Mouse (Mus musculus): ENCODE results near the gene Hhipl1.

The Hhipl1 gene

DNA sequence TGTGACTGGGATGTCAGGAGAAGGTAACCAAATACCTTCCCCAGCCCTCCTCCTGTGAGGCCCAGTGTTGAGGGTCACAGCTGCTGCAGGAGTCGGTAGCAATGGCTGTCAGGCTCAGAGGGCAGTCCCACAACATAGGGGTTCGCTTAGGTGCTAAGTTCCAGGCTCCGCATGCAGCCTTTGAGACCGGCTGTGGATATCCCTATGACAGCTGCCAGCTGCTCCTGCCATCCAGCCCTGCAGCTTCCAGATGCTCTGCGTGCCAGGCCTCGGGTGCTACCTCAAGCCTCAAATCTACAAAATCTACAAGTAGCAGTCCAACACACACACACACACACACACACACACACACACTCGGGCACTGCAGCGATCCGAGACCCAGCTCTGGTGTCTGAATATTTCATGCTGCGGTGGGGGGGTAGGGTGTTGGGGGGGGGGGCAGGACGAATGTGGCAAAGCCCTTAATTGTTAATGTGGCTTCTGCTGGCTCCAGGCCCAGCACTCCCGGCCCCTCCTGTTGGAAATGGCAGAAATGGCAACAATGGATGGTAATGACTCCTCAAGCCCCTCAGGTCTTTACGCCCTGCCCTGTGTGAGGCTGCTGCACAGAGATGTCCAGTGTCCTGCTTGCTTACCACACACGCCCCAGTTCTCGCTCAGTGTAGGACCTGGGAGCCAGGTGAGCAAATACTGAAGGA lies 27.7 kb upstream of the Hhipl1 start:
- no peak for DNase-seq

DNA sequence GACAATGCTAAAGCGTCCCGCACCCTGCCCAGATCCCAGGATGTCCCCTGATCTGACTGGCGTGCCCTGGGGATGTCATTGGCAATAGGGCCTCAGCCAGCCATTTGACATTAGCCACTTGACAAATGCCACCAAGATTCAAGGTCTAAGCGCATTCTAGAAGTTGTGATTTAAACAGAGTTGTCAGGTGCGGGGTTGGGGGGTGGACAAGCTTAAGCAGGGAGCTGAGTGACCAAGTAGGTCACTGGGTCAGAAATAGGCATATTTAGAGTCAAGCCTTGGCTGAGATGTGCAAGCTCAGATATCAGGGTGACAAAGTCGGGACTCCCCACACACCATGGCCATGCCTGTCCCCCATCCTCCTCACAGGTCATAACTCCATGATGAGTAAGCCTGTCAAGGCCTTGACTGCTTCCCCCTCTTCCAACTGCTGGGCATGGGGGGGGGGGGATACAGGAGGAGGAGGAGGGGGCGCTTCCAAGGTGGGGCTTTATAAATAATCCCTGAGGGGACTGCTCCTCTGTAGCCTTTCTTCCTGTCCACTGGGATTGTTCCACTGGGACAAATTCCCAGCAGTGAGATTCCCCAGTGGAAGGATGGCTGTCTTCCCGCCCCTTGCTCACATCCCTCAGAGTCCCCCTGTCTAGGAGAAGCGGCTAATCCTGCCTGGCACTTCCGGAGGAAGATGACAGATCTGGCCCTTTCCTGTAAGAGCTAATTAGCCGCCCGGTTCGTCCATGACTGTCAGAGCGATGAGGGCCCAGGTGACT lies 21.4 kb upstream of the Hhipl1 start:
- no peak for DNase-seq

DNA sequence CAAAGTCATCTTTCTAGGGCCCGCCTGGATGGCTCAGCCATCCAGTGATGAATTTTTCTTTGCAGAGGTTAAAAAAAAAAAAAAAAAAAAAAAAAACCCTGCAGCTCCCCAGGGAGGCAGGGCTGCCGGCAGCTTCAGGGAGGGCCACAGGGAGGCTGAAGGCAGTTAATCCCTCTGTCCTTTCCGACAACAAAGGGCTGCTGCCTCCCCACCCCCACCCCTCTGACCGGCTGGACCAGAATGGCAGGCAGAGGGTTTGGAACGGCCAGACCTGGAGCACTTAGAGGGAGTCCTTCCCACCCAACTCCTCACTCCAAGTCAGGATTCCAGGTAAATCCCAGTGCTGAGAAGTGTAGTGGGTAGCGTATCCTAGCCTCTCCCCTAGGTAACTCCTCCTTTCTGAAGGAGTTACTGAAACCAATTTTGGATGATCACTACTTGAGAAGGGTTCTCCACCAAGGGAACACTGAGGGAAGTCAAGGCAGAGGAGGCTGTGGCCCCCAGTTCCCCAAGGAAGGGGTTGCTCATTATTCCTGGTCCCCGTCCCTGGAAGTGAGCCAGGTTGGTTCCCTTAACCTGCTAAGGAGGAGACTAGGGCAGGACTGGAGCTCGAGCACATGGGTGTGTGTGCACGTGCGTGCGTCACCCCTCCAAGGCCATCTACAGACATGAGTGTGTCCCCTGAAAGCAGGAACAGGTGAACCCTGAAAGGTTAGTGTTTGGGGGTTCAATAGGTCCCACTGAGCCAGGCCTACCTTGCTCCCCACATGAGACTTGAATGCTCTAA lies 20.7 kb upstream of the Hhipl1 start:
- no peak for DNase-seq

DNA sequence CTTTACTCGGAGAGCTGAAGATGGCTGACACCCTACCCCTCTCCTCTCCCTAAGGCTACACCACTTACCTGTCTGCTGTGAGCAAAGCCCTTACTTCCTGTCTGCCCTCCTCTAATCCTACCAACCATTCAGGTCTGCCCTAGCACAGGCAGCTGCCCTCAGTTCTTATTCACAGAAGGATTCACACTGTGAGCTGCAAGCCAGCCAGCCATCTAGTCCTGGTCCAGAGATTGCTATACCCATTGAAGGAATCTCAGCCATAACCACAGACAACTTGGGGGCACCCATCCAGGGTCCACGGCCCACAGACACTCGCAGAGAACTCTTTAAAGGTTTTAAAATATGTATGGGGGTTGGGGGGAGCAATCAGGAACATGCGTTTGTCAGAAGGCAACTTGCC lies 19.7 kb upstream of the Hhipl1 start:
- no peak for DNase-seq

DNA sequence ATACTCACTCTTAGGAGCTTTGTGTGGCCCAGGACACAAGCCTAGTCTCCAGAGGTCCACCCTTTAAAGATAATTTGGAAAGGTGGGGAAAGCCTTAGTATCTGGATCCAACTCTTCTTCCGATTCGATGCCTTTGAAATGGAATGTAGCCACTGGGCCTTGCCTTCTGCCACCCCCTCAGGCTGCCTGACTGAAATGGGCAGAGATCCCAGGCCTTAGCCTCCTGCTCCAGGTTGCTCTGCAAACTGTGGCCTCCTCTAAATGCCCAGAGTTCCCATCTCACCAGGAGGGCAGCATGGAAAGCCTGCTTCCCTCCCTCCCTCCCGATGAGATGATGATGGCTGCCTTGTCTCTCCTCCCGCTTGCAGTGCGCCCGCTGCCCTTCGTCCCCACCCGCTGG lies 19.1 kb upstream of the Hhipl1 start:
- no peak for DNase-seq

DNA sequence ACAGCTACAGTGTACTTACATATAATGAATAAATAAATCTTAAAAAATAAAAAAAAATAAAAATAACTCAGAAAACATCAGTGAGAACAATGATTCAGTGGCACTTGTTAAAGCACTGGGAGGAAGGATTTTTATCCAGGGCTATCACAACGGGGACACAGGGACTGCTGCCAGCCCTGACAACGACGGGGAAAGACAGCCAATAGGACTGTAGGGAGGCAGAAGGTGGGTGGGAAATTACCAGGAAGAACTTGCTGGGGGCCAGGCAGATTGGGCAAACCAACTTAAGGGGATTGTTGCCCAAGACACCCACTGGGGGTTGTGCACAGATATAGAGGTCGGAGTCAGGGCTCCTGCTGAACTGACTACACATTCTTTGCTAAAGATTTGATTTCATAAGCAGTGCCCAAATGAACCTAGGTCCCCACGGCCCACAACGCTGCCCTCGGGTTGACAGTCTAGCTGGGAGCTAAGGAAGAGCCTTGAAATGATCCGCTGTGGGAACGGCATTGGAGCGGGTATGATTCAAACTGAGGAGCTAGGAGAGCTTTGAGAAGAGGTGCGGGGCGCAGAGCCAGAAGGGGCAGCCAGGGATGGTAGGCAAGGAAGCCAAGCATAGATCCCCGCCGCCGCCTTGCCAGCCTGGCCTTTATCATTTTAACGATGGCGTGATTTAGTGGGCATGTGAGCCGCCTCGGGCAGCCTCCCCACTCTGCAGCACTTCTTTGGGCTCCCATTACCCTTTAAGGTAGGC lies 17.8 kb upstream of the Hhipl1 start:
- DNase-seq = no peak

DNA sequence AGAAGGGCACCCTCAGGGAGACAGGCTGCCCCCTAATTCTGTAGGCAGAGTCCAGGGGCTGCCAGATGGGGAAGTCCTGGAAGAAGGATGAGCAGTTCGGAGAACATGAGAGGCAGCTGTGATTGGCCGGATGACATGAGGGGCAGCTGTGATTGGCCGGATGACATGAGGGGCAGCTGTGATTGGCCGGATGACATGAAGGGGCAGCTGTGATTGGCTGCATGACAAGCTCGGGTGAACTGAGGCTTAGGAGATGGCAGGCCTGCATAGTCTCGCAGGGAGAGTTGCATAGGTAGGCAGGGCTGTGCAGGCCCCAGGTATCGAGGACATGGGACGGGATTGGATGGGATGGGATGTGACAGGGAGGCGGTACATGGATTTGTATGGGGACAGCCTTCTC lies 13.7 kb upstream of the Hhipl1 start:
- peak; percentile 96 for DNase-seq

DNA sequence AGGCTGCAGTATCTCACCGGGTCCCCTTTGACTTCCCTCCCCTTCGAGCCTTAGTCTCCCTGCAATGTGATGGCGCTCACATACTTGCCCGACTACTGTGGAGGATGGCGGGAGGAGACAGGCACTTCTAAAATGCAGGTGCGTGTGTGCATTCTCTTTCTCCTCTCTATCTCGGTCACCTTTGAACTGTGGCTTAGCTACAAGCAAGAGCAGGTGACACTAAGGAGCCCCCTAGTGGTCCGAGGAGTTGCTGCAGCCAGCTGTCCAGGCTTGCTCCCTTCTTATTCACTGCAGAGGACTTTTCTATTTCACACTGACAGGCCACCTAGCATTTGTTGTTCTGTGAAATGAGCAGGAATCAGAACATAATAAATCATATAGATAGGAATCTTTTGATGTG lies 13.1 kb upstream of the Hhipl1 start:
- DNase-seq = peak; percentile 95

GRCm38 (mm10) chr12:108294620-108295019 lies 11.4 kb upstream of the Hhipl1 start:
- DNase-seq = no peak

DNA sequence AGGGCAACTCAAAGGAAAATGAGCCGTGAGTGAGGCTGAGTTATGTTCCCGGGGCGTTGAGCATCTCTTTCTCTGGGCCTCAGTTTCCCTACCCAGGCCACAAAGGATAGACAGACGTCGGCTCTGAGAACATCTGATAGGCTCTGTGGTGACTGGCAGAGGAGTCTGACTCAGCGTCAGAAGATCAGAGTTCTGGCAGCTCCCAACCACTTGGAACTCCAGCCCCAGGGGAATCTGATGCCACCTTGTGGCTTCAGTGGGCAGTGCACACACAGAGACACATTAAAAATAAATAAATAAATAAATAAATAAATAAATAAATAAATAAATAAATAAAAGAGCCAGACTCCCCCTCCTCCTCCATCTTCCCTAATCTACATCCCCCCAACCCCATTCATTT lies 9.0 kb upstream of the Hhipl1 start:
- DNase-seq = no peak

DNA sequence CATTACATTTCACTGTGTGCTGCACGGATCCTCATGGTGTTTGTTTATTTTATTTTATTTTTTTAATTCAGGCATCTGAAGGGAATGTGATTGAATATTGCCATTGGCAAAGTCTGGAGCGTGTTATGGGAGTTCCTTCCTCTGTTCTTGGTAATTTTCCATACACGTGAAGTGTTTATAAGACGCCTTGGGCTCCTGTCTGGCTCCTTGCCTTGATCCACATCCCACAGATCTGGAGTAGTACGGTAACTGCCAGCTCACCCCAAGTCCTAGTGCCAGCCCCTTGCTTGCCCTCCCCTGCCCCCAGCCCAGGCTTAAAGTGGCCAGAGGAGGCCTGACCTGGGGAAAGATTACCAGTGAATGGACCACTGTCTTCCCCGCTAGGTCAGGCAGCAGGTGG lies 5.1 kb upstream of the Hhipl1 start:
- peak; percentile 93 for DNase-seq

DNA sequence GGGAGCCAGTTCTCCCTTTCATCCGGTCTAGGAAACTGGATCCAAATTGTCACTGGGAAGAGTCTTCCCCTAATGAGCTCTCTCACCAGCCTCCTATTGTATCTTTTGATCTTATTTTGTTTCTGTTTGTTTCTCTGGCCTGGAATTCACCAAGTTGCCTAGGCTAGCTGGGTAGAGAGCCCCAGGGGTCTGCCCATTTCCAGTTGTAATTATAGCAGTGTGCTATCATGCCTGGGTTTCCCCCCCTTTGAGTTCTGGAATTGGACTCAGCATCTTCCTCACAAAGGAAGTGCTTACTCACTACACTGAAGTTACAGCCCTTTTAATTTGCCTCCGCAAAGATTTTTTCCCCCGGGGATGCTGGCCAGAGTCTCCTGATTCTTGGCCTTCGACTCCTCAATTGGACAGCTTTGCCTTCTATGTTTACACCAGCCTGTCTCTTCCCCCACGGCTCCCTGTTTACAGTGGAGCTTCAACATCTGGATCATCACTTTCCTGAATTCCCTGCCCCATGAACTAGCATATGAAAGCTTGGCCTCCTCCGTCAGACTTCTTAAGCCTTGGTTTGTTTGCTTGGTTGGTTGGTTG lies 2.2 kb upstream of the Hhipl1 start:
- peak; percentile 94 for DNase-seq

- peak; percentile 90 for DNase-seq
These were observed 898 bp upstream of the Hhipl1 start for GRCm38 (mm10) chr12:108305172-108305571.

DNA sequence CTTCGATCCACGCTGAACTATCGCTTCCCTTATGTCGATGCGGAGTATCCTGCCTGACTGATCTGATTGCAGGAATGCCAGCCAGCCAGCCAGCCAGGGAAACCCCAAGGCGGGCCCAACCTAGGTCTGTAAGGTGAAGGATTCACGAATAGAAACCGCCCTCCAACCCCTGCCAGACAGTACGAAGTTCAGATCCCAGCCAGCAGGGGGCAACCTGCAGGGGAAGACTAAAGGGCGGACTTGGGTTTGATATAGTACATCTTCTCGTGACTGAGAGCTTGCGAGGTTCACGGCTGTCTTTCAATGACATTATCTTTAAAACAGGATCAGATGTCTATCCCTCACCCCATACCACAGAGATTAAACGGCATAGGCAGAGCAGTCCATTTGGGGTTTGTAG lies 1.5 kb downstream of the Hhipl1 start:
- peak; percentile 96 for DNase-seq

GRCm38 (mm10) chr12:108308363-108308856 lies 2.3 kb downstream of the Hhipl1 start:
- peak; percentile 99 for DNase-seq

DNA sequence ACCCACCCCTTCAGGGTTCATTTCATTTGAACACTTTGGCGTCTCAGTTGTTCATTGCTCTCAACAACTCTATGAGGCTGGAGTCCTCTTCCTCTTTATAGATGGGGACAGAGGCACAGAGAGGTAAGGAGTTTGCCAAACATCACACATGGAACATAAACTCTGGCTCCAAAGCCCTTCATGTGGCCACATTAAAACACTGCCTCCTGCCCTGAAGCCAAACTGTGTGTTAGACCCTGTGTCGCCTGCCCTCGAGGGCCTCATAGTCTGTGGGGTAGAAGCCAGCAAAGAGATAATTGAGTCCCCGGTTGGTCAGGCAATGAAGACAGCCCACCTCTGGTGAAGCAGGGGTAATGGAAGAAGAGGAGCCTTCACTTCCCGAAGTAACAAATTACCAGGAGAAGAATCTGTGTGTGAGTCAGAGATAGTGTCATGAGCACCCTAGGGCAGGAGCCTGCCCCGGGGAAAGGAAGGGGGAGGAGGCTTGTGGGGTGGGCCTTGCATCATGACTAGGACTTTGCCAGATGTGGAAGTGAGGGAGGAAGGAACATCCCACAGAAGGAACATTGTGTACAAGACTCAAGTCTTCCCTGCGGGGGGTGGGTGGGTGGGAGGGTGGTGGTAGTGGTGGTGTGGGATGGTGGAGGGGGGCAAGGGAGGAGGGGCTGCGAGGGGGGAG lies 3.2 kb downstream of the Hhipl1 start:
- peak; percentile 99 for DNase-seq

DNA sequence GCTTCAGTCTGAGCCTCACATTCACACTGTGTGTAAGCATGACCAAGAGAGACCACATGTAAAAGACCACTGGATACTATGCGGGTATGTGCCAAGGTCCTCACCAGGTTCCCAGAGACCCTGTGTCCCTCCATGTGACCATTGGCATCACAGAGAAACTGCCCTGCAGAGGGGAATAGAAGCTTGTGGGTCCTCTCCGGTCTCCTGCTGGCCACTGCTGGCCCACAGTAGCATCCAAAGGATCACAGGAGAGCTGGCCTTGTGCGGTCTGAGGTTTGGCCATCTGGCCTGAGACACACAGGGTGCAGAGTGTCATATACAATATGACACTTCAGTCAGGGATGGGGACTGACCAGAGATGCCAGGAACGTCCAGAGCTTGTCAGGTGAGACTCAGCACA lies 4.0 kb downstream of the Hhipl1 start:
- peak; percentile 95 for DNase-seq

- peak; percentile 91 for DNase-seq
These were observed 4.5 kb downstream of the Hhipl1 start for GRCm38 (mm10) chr12:108310456-108311027.

DNA sequence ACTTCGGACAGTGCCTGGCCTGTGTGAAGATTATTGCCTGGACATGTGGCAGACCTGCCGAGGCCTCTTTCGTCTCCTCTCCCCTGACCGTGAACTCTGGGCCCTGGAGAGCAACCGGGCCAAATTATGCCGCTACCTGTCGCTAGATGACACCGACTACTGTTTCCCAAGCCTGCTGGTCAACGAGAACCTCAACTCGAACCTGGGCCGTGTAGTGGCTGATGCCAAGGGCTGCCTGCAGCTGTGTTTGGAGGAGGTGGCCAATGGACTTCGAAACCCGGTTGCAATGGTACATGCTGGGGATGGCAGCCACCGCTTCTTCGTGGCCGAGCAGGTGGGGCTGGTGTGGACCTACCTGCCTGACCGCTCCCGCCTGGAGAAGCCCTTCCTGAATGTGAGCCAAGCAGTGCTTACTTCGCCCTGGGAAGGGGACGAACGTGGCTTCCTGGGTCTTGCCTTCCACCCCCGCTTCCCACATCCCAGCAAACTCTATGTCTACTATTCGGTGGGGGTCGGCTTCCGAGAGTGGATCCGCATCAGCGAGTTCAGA lies 5.7 kb downstream of the Hhipl1 start:
- DNase-seq = peak; percentile 92

DNA sequence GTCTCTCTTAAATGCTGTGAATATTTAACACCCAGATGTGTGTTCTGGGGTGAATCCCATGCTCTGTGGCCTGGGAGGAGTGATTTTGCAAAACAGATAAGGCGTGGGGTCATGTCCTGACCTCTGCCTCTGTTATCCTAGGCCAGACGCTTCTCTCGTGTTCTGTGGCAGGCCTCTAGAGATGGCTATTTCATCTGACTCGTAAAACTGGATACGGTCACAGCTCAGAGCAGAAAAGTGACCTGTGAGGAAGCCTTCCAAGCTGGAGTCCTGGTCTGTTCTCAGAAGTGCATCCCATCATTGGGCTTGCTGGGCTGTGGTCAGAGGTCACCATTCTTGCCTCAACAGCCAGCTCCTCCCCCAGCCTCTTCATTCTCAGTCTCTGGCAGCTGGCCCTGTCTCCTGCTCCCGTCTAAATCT lies 6.4 kb downstream of the Hhipl1 start:
- peak; percentile 87 for DNase-seq

DNA sequence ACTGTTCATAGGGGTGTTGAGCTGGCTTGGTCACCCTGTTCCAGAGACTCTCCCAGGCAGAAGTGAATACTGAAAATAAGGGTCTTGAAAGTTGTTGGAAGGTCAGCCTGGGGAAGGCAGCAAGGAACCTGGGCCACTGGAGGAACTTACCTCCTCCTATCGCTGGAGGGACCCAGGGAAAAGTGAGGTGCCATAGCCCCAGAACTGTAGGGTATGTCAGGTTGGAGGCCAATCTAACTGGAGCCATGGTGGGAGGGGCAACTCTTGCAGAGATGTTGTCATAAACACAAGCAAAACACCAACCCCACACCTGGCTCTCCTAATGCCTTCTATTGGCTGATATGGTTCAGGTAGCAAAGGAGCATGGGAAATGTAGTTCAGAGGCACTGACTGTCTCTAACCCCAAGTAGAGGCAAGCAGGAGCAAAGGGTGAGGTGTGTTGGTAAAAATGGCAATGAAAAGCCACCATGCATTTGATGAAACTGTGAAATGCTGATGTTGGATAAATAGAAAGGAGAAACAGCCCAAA lies 7.2 kb downstream of the Hhipl1 start:
- DNase-seq = peak; percentile 90
